Mouse (Mus musculus): ENCODE data around the gene Stau1. TPM values are rescaled to one million over a fixed set of nuclear protein-coding genes. Genes with fewer than 3 reads are reported as not detected.
A peak's percentile ranks its signal among the peaks of the same experiment; 100 is the strongest.

Stau1 gene
- total RNA-seq, 4 experiments from 2014 or later: 40.7 to 48.5 (median 44.1) TPM

GRCm38 (mm10) chr2:166990861-166991260, 5.2 kb downstream of the Stau1 start:
- DNase-seq (ENCODE audit: low spot score): no peak

DNA sequence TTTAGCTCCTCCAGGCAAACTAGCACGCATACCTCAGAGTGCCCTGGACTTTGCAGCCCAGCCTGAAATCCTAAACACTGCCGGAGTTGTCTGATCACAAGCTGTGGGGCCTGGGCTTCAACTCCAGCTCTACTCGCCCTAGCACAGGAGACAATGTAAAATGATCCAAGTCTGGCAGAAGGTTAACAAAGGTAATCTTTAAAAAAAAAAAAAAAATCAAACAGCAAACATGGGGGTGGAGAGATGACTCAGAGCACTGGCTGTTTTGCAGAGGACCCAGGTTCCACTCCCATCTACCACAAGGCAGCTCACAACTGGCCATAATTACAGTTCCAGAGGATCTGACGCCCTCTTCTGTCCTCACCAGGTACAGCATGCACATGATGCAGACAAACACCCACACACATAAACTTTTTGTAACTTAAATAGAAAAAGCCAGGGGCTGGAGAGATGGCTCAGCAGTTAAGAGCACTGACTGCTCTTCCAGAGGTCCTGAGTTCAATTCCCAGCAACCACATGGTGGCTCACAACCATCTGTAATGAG, 12.7 kb downstream of the Stau1 start:
- no peak for DNase-seq (ENCODE audit: low spot score)

- no peak for DNase-seq (ENCODE audit: low spot score)
These were observed 15.9 kb downstream of the Stau1 start for GRCm38 (mm10) chr2:166980161-166980560.

GRCm38 (mm10) chr2:166977490-166977889, 18.6 kb downstream of the Stau1 start:
- DNase-seq (ENCODE audit: low spot score): no peak

DNA sequence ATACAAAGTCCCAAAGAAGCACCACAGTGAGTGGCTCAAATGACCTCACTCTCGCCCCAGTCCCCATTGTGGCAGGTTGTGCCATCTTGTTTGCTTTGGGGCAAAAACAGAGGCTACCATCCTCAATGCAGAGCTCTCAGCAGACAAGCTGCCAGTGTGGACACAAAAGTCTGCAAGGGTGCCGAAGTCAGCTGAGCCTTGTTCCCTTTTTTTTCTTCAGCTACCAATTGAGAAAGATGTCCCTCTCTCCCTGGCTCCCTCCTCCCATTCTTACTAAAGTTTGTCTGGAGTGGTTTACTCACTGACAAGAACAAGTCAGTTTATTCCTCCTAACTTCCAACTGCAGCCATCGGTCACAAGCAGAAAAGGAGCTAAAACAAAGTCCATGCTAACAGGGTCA, 19.7 kb downstream of the Stau1 start:
- no peak for DNase-seq (ENCODE audit: low spot score)

DNA sequence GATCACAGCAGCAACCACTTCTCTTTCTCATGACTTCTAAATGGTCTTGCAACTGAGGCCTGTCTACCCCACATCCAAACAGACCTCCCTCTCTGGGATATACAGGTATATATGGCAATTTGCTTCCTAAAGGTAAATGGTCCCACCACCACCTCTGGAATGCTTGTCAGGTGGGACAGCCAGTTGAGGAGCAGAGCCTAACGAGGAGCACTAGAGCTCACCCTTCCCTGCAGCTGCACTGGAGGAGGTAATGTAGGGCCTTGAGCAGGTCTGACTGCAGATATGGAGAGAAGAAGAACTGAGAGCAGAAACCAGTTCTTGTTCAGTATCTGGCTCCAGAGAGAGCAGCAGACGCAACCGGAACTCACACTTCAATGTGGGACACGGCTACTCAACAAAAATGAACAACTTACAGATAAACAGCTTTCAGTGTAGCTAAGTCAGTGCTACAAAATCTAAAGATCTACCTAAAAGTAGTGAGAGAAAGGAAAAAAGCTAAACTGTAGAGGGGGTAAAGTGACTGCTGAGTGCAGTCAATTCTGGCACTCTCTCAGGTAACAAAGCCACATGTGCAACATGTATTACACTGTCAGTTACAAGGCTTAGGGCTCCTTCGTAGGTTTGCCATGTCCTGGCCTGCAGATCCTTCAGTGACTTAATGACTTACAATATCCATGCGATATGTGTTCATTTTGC, 21.8 kb downstream of the Stau1 start:
- DNase-seq (ENCODE audit: low spot score): no peak

GRCm38 (mm10) chr2:166973153-166973552, 22.9 kb downstream of the Stau1 start:
- no peak for DNase-seq (ENCODE audit: low spot score)

DNA sequence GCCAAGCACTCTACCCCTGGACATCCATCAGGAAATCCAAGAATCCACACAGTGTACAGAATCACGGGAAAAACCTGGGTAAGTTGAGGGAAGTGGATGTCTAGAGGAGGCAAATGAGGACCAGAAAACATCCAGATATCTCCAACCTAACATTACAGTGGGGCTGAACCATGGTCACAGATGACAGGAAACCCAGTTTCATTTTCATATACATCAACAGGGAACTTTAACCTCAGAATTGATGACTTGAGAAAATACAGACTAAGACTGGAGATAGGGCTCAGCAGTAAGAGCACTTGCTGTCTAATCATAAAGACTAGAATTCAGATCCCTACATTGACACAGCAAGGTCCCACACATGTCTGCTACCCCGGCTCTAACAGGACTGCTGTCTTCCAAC, 31.3 kb downstream of the Stau1 start:
- DNase-seq (ENCODE audit: low spot score): no peak

- DNase-seq (ENCODE audit: low spot score): no peak
These were observed 32.8 kb downstream of the Stau1 start for GRCm38 (mm10) chr2:166963257-166963656.

DNA sequence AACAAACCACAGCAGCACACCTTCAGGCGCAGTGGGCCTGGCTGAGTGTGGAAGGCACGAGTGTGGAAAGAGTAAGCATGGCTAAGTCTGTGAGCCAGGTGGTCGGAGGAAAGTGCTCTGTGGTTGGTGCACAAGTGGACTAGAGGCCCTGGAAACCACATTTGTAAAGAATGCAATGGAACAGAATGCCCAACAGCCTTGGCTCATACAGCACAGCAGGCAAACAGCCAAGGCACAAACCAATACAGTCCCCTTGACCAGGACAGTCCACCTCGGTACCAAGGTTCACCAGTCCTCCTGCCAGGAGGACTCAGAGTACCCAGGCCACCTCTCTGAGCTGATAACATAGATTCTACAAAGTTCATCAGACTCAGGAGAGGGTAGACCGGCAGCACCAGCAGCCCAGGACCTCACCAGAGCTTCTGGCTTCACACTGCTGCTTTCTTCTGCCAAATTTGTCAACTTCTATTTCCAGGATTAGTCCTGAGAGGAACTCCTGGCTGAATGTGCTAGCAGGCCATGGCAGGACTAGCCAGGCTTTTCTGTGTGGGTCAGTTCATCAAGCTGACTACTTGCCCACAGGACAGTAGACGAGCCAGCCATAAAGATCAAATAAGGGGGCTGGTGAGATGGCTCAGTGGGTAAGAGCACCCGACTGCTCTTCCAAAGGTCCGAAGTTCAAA, 35.3 kb downstream of the Stau1 start:
- no peak for DNase-seq (ENCODE audit: low spot score)

- DNase-seq (ENCODE audit: low spot score): peak; percentile 69
These were observed 39.3 kb downstream of the Stau1 start for GRCm38 (mm10) chr2:166956805-166957204.

- DNase-seq (ENCODE audit: low spot score): no peak
These were observed 43.9 kb downstream of the Stau1 start for GRCm38 (mm10) chr2:166952151-166952550.

- DNase-seq (ENCODE audit: low spot score): no peak
These were observed 45.0 kb downstream of the Stau1 start for GRCm38 (mm10) chr2:166950853-166951648.

GRCm38 (mm10) chr2:166948936-166949335, 47.2 kb downstream of the Stau1 start:
- DNase-seq (ENCODE audit: low spot score): no peak

DNA sequence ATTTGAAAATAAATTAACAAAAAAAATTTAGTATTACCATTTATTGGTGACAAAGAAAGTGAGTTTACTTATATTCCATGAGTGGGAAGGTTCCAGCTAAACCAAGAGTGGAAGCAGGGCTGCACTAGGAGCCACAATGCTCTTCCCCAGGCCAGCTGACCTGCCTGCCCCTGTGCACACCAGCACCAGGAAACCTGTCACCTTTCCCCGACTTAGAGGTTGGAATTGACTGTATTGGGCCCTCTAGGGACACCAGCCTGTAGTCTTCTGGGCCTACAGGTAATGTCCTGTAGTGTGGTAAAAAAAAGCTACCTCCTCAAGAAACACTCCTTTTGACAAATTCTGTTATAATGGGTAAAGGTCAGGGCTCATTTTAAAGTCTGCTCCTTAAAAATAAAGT, 47.9 kb downstream of the Stau1 start:
- no peak for DNase-seq (ENCODE audit: low spot score)

DNA sequence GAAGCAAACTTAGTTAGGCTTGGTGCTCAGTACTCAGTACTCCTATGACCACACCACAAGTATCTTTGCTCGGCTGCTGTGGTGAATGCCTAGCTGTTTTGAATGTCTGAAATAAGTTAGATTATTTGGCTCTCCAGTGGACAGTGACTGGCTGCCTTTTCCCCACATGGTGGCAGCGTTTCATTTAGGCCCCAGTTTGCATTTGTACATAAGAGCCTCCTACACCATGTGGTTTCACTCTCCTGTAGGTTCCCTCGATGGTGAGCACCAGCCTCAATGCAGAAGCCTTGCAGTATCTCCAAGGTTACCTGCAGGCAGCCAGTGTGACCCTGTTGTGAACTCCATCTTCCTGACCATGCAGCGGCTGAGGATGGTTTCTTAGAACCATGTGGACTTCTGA, 50.6 kb downstream of the Stau1 start:
- no peak for DNase-seq (ENCODE audit: low spot score)

- no peak for DNase-seq (ENCODE audit: low spot score)
These were observed 51.8 kb downstream of the Stau1 start for GRCm38 (mm10) chr2:166944346-166944745.

- DNase-seq (ENCODE audit: low spot score): no peak
These were observed 53.0 kb downstream of the Stau1 start for GRCm38 (mm10) chr2:166943146-166943545.

DNA sequence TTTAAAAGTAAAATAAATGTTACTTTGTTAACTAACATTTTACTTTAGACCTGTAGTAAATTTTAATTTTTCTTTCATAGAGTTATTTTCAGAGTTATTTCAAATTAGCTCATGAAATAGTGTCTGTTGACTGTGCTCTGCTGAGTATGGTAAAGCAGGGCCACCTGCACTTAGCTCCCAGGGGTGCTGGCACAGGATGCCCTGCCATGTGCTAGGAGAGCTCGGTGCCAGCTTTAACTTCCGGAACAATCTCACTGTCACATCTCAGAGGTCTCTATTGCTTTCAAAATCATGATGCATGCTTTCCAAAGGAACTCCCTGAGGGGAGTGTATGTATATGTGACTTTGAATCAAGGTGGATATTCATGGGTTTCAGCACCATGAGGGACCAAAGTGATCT, 59.9 kb downstream of the Stau1 start:
- no peak for DNase-seq (ENCODE audit: low spot score)

DNA sequence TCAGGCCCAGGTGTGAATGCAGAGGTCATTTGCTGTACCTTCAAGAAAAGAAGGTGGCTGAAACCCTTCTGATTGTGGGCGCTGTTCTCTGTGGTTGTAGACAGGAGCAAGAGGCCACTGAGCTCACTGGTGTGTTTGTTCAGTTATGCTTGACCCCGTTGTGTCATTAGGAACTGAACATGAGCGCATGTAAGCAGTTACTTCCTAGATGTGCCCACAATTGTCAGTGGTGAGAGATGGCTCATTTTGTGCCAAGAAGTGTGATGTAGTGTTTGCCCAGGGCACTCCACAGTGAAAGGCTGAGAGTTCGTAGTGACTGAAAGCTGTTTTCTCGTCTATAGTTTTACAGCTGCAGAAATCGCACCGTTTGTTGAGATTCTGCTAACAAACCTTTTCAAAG, 60.5 kb downstream of the Stau1 start:
- DNase-seq (ENCODE audit: low spot score): no peak

GRCm38 (mm10) chr2:166934416-166934815, 61.7 kb downstream of the Stau1 start:
- DNase-seq (ENCODE audit: low spot score): no peak

DNA sequence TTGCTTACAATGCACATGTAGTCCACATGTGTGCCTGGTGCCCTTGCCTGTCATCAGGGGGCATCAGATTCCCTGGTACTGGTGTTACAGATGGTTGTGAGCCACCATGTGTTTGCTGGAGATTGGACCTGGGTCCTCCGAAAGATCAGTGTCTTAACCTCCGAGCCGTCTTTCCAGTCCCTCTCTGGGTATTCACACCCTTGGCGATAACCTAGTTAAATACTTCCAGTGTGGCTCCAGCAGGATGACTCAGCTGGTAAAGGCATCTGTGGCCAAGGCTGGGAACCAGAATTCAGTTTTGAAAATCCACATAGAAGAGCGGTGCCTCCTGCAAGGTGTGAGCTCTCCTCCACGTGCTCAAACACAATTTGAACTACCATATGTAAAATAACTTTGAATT, 62.2 kb downstream of the Stau1 start:
- no peak for DNase-seq (ENCODE audit: low spot score)

Measured in heart, adult 8-10 months (tissue).